Mouse (Mus musculus): Measurements from ENCODE around the gene Rxfp2.

DNA sequence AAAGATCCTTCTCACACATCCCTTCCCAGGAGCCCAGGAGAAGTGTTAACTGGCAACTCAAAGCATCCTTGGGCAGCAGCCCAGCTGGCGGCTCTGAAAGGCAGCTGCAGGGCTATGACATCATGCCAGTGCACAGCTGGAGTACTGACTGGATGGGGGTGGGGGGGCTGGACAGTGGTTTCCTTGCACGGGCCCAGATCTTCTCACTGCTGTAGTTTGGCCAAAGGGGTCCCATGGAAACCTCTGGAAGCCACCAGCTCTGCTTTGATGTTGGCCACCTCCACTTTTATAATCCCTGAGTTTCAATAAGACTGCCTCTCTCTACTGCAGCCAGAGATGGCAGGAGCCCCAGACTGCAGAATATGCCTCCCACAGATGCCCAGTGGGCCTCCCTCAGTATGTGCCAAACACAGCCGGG lies 13.6 kb downstream of the Rxfp2 start:
- TF ChIP-seq CTCF (IDR thresholded peaks at IDR 0.05; ENCODE audit: low read depth, low read length) (no peak), TAL1 (conservative IDR thresholded peaks at IDR 0.05; ENCODE audit: low read depth, low read length) (no peak), POLR2AphosphoS5 (IDR thresholded peaks at IDR 0.05; ENCODE audit: insufficient replicate concordance, low read depth, low read length) (no peak), GATA1 (IDR thresholded peaks at IDR 0.05; ENCODE audit: borderline replicate concordance, low read length) (no peak), GATA2 (IDR thresholded peaks at IDR 0.05; ENCODE audit: borderline replicate concordance, low read depth, low read length) (no peak)

Data from G1E (cell line).